Mouse (Mus musculus) spleen, adult 2 months (tissue): Measurements from ENCODE around the gene Snx22. TPM values are rescaled to one million over a fixed set of nuclear protein-coding genes. Genes with fewer than 3 reads are reported as not detected.

Experiments
- DNase-seq, 2 experiments: peaks; one replicate each; pipeline versions ENCODE4 v3.0.0 to v3.0.0-alpha.2; 2012 to 2021; ENCODE audit warnings: low spot score in 2 of 2, low read depth in 1 of 2
- H3K27ac ChIP-seq: fragments of 200-500 bp; 2 replicates; pipeline ENCODE4 v1.5.1; 2012; ENCODE audit warnings: low read length, inconsistent platforms; ENCODE audit not compliant: insufficient read depth
- H3K27me3 ChIP-seq: fragments of 200-500 bp; 2 replicates; pipeline ENCODE4 v1.6.1; 2012; ENCODE audit warnings: mild to moderate bottlenecking, moderate library complexity, low read length, inconsistent platforms; ENCODE audit not compliant: control insufficient read depth, insufficient read depth
- H3K36me3 ChIP-seq: fragments of 200-500 bp; 2 replicates; pipeline ENCODE4 v1.6.1; 2012; ENCODE audit warnings: mild to moderate bottlenecking, low read length, inconsistent platforms; ENCODE audit not compliant: control insufficient read depth, insufficient read depth
- H3K4me1 ChIP-seq: fragments of 200-500 bp; 2 replicates; pipeline ENCODE4 v1.6.1; 2011; ENCODE audit warnings: inconsistent platforms; ENCODE audit not compliant: control insufficient read depth, insufficient read depth, insufficient read length
- H3K4me3 ChIP-seq: fragments of 200-500 bp; 2 replicates; pipeline ENCODE4 v1.5.1; 2011; ENCODE audit warnings: mild to moderate bottlenecking, inconsistent platforms; ENCODE audit not compliant: insufficient read depth, insufficient read length; ENCODE audit errors: extremely low read depth
- CTCF ChIP-seq: fragments of 200-500 bp; IDR thresholded peaks from 2 replicates; pipeline ENCODE4 v1.5.1; 2011; ENCODE audit warnings: mild to moderate bottlenecking, inconsistent platforms; ENCODE audit not compliant: insufficient read depth, insufficient read length, insufficient replicate concordance; ENCODE audit errors: extremely low read depth
- POLR2A ChIP-seq: fragments of 200-500 bp; IDR thresholded peaks from 2 replicates; pipeline ENCODE4 v1.6.1; 2011; ENCODE audit warnings: low read depth, low read length, inconsistent platforms
- WGBS: fragments of 180-500 bp; shearing (Covaris S2); methylation state at CpG from one replicate; pipeline ENCODE4 v1.1.7; 2018; 5-methylcytosine and 5-hydroxymethylcytosine counted together
- polyA plus RNA-seq: library from polyadenylated mRNA; depleted of rRNA; stranded (reverse); fragments of >200 nt; gene quantifications from 2 replicates; pipeline ENCODE4 v1.2.3, GENCODE M21; 2012

Snx22 gene
- polyA plus RNA-seq, 1 experiment: 18.7 TPM

DNA sequence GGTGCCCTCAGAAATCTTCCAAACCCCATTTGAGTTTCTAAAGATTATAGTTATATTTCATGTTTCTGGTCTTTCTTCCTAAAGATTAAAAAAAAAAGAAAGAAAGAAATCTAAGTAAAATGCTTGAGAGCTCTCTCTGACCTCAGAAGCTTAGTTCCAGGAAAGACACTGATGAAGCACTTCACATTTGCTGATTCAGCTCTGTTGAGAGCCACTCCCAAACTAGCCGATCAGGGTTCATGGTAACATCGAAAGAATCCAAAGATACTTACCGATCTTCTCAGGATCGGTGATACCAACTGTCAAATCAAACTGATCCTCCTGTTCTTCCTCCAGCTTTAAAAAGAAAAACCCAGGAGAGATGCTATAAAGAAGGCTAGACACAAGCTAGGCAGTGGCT is 35.1 kb upstream of the Snx22 start:
- Histone ChIP-seq H3K27me3 (no peaks in the 10 kb centered on the region), H3K36me3 (peaks cover 47% of the 10 kb centered on the region), H3K4me1 (no peaks in the 10 kb centered on the region), H3K4me3 (no peak overlapping the region), H3K27ac (no peak overlapping the region)
- WGBS: 92% methylated on average over 4 of the region's 4 CpGs
- DNase-seq: no peak
- TF ChIP-seq CTCF (no peak), POLR2A (no peak)

- Histone ChIP-seq H3K4me3 (no peak overlapping the region), H3K27ac (no peak overlapping the region), H3K27me3 (no peaks in the 10 kb centered on the region), H3K36me3 (peaks cover 43% of the 10 kb centered on the region), H3K4me1 (no peaks in the 10 kb centered on the region)
- 93% methylated on average over 6 of the region's 6 CpGs for WGBS
- TF ChIP-seq POLR2A (no peak), CTCF (no peak)
- no peak for DNase-seq
Measured at GRCm38 (mm10) chr9:66102668-66103067, 33.1 kb upstream of the Snx22 start.

DNA sequence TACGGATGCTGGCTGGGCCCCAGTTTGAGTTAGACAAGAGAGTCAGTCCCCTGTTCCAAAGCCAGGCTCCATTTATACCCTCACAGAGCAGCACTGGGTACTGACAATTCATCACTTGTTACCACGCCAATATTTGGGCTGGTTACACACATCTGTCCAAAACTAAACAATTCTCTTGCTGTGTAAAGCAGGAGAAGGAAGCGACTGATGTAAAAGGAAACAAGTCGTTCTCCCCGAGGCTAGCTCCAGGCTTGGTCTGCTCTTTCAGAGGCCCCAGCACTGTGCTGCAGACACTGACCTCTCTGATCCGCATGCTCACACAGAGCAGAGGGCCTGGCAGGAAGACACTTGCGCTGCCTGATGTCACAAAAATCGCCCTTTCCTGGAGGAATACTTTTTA is 32.1 kb upstream of the Snx22 start:
- Histone ChIP-seq H3K27ac (no peak overlapping the region), H3K4me1 (no peaks in the 10 kb centered on the region), H3K4me3 (no peak overlapping the region), H3K27me3 (no peaks in the 10 kb centered on the region), H3K36me3 (peaks cover 45% of the 10 kb centered on the region)
- no peak for TF ChIP-seq CTCF
- TF ChIP-seq POLR2A: no peak
- DNase-seq: no peak
- WGBS: 91% methylated on average over 8 of the region's 8 CpGs

GRCm38 (mm10) chr9:66092664-66093063 is 23.1 kb upstream of the Snx22 start:
- H3K4me1 ChIP-seq: no peaks in the 10 kb centered on the region
- H3K27me3 ChIP-seq: no peaks in the 10 kb centered on the region
- 85% methylated on average over 2 of the region's 2 CpGs for WGBS
- H3K36me3 ChIP-seq: peaks cover 52% of the 10 kb centered on the region
- no peak overlapping the region for H3K27ac ChIP-seq
- TF ChIP-seq CTCF (no peak), POLR2A (no peak)
- no peak overlapping the region for H3K4me3 ChIP-seq
- no peak for DNase-seq

DNA sequence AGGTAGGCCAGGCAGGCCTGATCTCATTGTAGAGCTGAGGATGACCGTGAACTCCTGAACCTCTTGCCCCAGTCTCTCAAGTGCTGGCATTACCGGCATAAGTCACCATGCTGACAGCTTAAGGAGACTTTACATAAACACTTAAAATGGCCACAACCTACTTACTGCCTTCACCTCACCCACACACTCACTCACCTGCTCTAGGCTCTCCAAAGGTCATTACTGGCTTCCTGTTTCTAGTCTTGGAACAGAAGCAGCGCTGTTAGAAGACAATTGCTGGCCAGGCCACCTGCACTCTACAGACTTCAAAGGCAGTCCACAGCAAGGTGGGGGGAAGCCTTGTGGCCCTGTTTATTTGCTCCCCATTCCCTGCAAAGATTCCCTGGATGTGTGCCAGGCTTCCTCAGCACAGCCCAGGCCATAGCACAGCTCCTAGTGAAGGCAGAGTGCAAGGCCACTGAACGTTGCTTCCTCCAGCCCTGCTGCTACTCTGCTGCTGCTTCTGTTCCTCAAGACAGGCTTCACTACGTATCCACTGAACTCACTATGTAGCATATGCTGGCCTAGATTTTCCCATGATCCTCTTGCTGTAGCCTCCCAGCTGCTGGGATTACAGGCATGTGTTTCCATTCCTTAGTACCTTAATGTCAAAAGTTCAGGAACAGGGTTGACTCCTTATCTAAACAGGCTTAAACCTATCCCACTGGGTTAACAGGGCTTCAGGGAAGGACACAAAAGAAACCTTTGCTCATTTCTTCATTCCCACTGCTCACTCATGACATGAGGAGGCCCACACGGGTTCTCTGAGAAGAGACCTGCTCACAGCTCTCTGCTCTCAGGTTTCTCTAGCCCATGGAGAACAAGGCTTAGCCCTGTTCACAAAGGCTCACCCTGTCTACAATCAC is 22.1 kb upstream of the Snx22 start:
- no peaks in the 10 kb centered on the region for H3K4me1 ChIP-seq
- no peaks in the 10 kb centered on the region for H3K27me3 ChIP-seq
- TF ChIP-seq POLR2A (no peak), CTCF (no peak)
- peaks cover 49% of the 10 kb centered on the region for H3K36me3 ChIP-seq
- no peak overlapping the region for H3K4me3 ChIP-seq
- no peak overlapping the region for H3K27ac ChIP-seq
- DNase-seq: no peak
- WGBS: 91% methylated on average over 6 of the region's 6 CpGs

- Histone ChIP-seq H3K27ac (no peak overlapping the region), H3K27me3 (no peaks in the 10 kb centered on the region), H3K4me3 (no peak overlapping the region), H3K4me1 (no peaks in the 10 kb centered on the region), H3K36me3 (peaks cover 47% of the 10 kb centered on the region)
- no peak for DNase-seq
- TF ChIP-seq POLR2A (no peak), CTCF (no peak)
- WGBS: 91% methylated on average over 13 of the region's 13 CpGs
Measured at GRCm38 (mm10) chr9:66090593-66091244, 21.2 kb upstream of the Snx22 start.

DNA sequence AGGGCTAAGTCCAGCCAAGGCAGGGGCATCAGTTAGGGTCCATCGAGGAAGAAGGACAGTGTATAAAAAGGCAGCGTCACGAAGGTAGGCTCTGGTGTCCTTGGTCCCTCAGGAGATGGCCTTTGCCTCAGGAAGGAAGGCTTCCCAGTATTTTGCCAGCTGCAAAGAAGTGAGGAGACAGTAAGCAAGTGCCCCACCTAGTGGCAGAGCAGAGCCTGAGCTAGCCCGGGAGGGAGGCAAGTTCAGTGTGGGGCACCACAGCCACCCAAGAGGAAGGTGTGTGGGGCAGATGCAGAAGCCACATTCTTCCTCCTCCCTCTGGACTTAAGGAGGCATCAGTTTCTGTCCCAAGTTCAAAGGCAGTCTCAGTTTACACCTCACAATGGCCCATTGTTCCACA is 18.9 kb upstream of the Snx22 start:
- no peak overlapping the region for H3K4me3 ChIP-seq
- 67% methylated on average over 4 of the region's 4 CpGs for WGBS
- H3K27me3 ChIP-seq: no peaks in the 10 kb centered on the region
- H3K4me1 ChIP-seq: no peaks in the 10 kb centered on the region
- TF ChIP-seq CTCF (peak; percentile 48; the same call in 1 of the 2 replicates), POLR2A (no peak)
- H3K36me3 ChIP-seq: peaks cover 32% of the 10 kb centered on the region
- no peak overlapping the region for H3K27ac ChIP-seq
- DNase-seq: peak in 1 of 2 experiments; percentile 29
